In the genomic region with DNA sequence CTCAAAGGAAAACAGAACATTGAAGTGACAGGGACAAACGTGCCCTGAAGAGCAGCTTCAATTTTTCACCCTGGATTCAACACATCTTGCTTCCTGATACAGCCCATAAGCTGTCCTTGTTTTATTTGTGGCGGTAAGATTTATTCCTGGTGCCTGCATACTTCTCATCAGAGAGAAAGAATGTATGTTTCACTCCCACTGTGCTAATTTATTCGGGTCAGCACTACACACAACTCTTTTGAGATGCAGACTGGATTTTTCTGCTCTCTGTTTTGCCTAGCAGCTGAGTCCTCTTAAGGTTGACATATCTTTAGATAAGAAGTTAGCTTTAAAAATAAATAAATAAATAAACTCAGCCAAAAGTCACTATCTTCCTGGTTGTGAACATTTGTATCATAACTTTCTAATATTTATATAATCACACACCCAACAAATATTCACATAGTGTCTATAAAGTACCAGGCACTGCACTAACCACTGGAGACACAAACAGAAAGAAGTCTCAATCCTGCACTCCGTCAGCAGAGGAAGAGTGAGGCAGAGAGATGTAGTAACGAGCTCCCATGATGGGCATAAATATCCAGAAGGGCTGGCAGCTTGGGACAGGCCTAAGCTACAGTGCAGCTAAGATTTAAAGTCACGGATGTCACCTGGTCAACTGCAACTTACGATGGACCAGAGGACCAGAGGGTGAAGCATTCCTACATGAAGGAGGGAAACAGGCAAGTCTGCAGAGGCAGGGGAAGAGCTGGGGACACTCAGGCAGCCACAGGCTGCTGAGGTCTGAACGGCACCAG, we compare ENCODE assay signal across 24 mouse cellular contexts. TPM values are rescaled to one million over a fixed set of nuclear protein-coding genes. Genes with fewer than 3 reads are reported as not detected.
A peak's percentile ranks its signal among the peaks of the same experiment; 100 is the strongest.
DNase-seq lines count a peak whose midpoint lies in the region; ATAC-seq lines count a peak whose summit lies in the region.
"Had no signal": no experiment of that assay in that cellular context is flagged by ENCODE, and none has a peak within 500 bp of the region (broad histone marks: within the 10 kb centered on the region; RNA-seq: fewer than 3 reads in every experiment).

No protein-coding gene starts in this region.

- no peak for DNase-seq in heart, adult 18-20 months
- DNase-seq in kidney, adult 18-20 months, result no peak
- DNase-seq in neural tube, embryonic 11.5 days (ENCODE audit: low spot score), result no peak
- no peak for DNase-seq in liver
- DNase-seq: adrenal gland, adult 8-10 months; cerebellum, adult 11-12 months; cerebellum, postnatal 10 days; kidney, adult 2 months; layer of hippocampus, adult 9-11 months; lung, postnatal 4 days; right cerebral cortex, postnatal 14 days; thymus, adult 2 months; thymus, postnatal 4 days had no signal

- H3K4me2 ChIP-seq in heart, embryonic 14.5 days (ENCODE audit: low read length), result no peak overlapping the region
- no peak overlapping the region; the same call in 1 of the 2 replicates for H3K4me2 ChIP-seq in kidney, embryonic 16.5 days (replicated peaks; ENCODE audit: low read depth, low read length)
- no peak overlapping the region for H3K4me2 ChIP-seq in neural tube, embryonic 11.5 days (ENCODE audit: low read depth)
- no peak overlapping the region for H3K4me2 ChIP-seq in neural tube, embryonic 15.5 days
- H3K4me2 ChIP-seq: embryonic facial prominence, embryonic 12.5 days; forebrain, embryonic 13.5 days; heart, embryonic 15.5 days had no signal

- no peaks in the 10 kb centered on the region for H3K9me3 ChIP-seq in heart, embryonic 14.5 days (ENCODE audit: control insufficient read depth, low read length)
- H3K9me3 ChIP-seq in kidney, embryonic 16.5 days (ENCODE audit: low read length), result no peaks in the 10 kb centered on the region
- no peaks in the 10 kb centered on the region for H3K9me3 ChIP-seq in neural tube, embryonic 11.5 days (ENCODE audit: control insufficient read depth, low read length)
- H3K9me3 ChIP-seq in neural tube, embryonic 15.5 days (replicated peaks), result no peaks in the 10 kb centered on the region
- H3K9me3 ChIP-seq: embryonic facial prominence, embryonic 12.5 days; forebrain, embryonic 13.5 days; heart, embryonic 15.5 days had no signal

- H3K27ac ChIP-seq in heart, embryonic 14.5 days (replicated peaks in 1 of 2; ENCODE audit: control insufficient read depth in 1 of 2, insufficient read depth in 1 of 2, low read depth in 2 of 2, low read length in 2 of 2), result peak overlapping the region; percentile 29 to 30; a peak in 2 of 4 replicates
- H3K27ac ChIP-seq in kidney, embryonic 16.5 days (ENCODE audit: low read length), result peak overlapping the region; percentile 57
- H3K27ac ChIP-seq in neural tube, embryonic 11.5 days (ENCODE audit: low read depth, low read length), result peak overlapping the region; percentile 11; the same call in 1 of the 2 replicates
- H3K27ac ChIP-seq in neural tube, embryonic 15.5 days (replicated peaks), result no peak overlapping the region
- H3K27ac ChIP-seq: embryonic facial prominence, embryonic 12.5 days; forebrain, embryonic 13.5 days; heart, embryonic 15.5 days; left cerebral cortex, adult 2 months; stomach, postnatal 0 days had no signal

- H3K27me3 ChIP-seq in heart, embryonic 14.5 days (ENCODE audit: control insufficient read depth, insufficient read depth, low read length), result no peaks in the 10 kb centered on the region
- H3K27me3 ChIP-seq in kidney, embryonic 16.5 days (ENCODE audit: insufficient read depth, low read length), result no peaks in the 10 kb centered on the region
- H3K27me3 ChIP-seq in neural tube, embryonic 11.5 days (ENCODE audit: control insufficient read depth, insufficient read depth, low read length), result no peaks in the 10 kb centered on the region
- H3K27me3 ChIP-seq in neural tube, embryonic 15.5 days (replicated peaks), result no peaks in the 10 kb centered on the region
- H3K27me3 ChIP-seq: embryonic facial prominence, embryonic 12.5 days; forebrain, embryonic 13.5 days; heart, embryonic 15.5 days had no signal

- peaks cover 14 to 55% of the 10 kb centered on the region in 2 experiments for H3K4me1 ChIP-seq in heart, embryonic 14.5 days (ENCODE audit: control insufficient read depth in 2 of 2, insufficient read depth in 2 of 2, low read length in 2 of 2)
- peaks cover 39% of the 10 kb centered on the region for H3K4me1 ChIP-seq in kidney, embryonic 16.5 days (ENCODE audit: insufficient read depth, low read length)
- peaks cover 13% of the 10 kb centered on the region for H3K4me1 ChIP-seq in neural tube, embryonic 11.5 days (ENCODE audit: control insufficient read depth, insufficient read depth, low read length)
- H3K4me1 ChIP-seq in neural tube, embryonic 15.5 days, result peaks cover 16% of the 10 kb centered on the region

- peak overlapping the region; percentile 5; the same call in 1 of the 2 replicates for H3K9ac ChIP-seq in heart, embryonic 14.5 days (ENCODE audit: low read length)
- H3K9ac ChIP-seq in kidney, embryonic 16.5 days (replicated peaks; ENCODE audit: low read length), result no peak overlapping the region
- no peak overlapping the region for H3K9ac ChIP-seq in neural tube, embryonic 11.5 days (ENCODE audit: low read length)
- no peak overlapping the region for H3K9ac ChIP-seq in neural tube, embryonic 15.5 days (replicated peaks)
- H3K9ac ChIP-seq: embryonic facial prominence, embryonic 12.5 days; forebrain, embryonic 13.5 days; heart, embryonic 15.5 days had no signal

- H3K36me3 ChIP-seq in heart, embryonic 14.5 days (ENCODE audit: control insufficient read depth, insufficient read depth, low read length), result peaks cover 18% of the 10 kb centered on the region
- no peaks in the 10 kb centered on the region for H3K36me3 ChIP-seq in kidney, embryonic 16.5 days (ENCODE audit: insufficient read depth, low read length)
- H3K36me3 ChIP-seq in neural tube, embryonic 11.5 days (ENCODE audit: control insufficient read depth, insufficient read depth, low read length), result no peaks in the 10 kb centered on the region
- no peaks in the 10 kb centered on the region; the same call in 1 of the 2 replicates for H3K36me3 ChIP-seq in neural tube, embryonic 15.5 days
- H3K36me3 ChIP-seq: embryonic facial prominence, embryonic 12.5 days; heart, embryonic 15.5 days had no signal

- H3K4me3 ChIP-seq in heart, embryonic 14.5 days (ENCODE audit: control insufficient read depth in 1 of 2, insufficient read depth in 1 of 2, low read depth in 1 of 2, low read length in 2 of 2), result no peak overlapping the region
- no peak overlapping the region for H3K4me3 ChIP-seq in kidney, embryonic 16.5 days (ENCODE audit: low read length)
- no peak overlapping the region for H3K4me3 ChIP-seq in neural tube, embryonic 11.5 days (ENCODE audit: low read depth, low read length)
- H3K4me3 ChIP-seq in neural tube, embryonic 15.5 days (replicated peaks), result no peak overlapping the region
- H3K4me3 ChIP-seq: embryonic facial prominence, embryonic 12.5 days; forebrain, embryonic 13.5 days; heart, embryonic 15.5 days; left cerebral cortex, adult 2 months had no signal

- 44% methylated on average over 8 of the region's 8 CpGs for WGBS in heart, embryonic 14.5 days
- 23% methylated on average over 8 of the region's 8 CpGs for WGBS in kidney, embryonic 16.5 days
- WGBS in neural tube, embryonic 11.5 days, result 41% methylated on average over 8 of the region's 8 CpGs
- 26% methylated on average over 8 of the region's 8 CpGs for WGBS in neural tube, embryonic 15.5 days

- no peak for ATAC-seq in heart, embryonic 14.5 days (ENCODE audit: insufficient number of reproducible peaks, insufficient read depth, low FRiP score, low read depth)
- peak; percentile 80 for ATAC-seq in kidney, embryonic 16.5 days (ENCODE audit: low FRiP score, low TSS enrichment)
- ATAC-seq in neural tube, embryonic 11.5 days (ENCODE audit: insufficient read depth, low FRiP score, low TSS enrichment), result peak; percentile 27; the same call in 1 of the 2 replicates
- ATAC-seq in neural tube, embryonic 15.5 days (ENCODE audit: low FRiP score), result no peak
- ATAC-seq: forebrain, embryonic 13.5 days had no signal

RNA-seq across cellular contexts. Expression of a gene that starts 9.4 kb away (rescaled TPM):
- polyA plus RNA-seq in heart, embryonic 14.5 days (2014; fragmentation: Nextera tagmentation; extraction: Ambion mirVana), result 0.22 TPM in 1 of 2 replicates, not detected in the other
- under 1 TPM in 1 of 2 experiments, not detected in 1; 0.22 TPM for total RNA-seq in heart, adult 18-20 months (2021)
- 1.9 and 2.4 TPM in 2 replicates for polyA plus RNA-seq in kidney, embryonic 16.5 days (2015; fragmentation: Nextera tagmentation; extraction: Ambion mirVana)
- not detected in 2 replicates for polyA plus RNA-seq in neural tube, embryonic 11.5 days (2014; fragmentation: Nextera tagmentation; extraction: Ambion mirVana)
- polyA plus RNA-seq in neural tube, embryonic 15.5 days (2015; fragmentation: Nextera tagmentation; extraction: Ambion mirVana), result 0.42 and 1.2 TPM in 2 replicates
- total RNA-seq: hematopoietic stem cell, adult 5-6 weeks; MEL; midbrain, postnatal 0 days had no signal
- polyA plus RNA-seq: kidney, adult 2 months had no signal

RNA-seq across cellular contexts. Expression of a gene that starts 9.9 kb away (rescaled TPM):
- 20.6 and 21.4 TPM in 2 replicates for polyA plus RNA-seq in heart, embryonic 14.5 days (2014; fragmentation: Nextera tagmentation; extraction: Ambion mirVana)
- total RNA-seq in heart, adult 18-20 months (2021), result 10 to 100 TPM; 35.5 to 36.3 TPM
- polyA plus RNA-seq in kidney, embryonic 16.5 days (2015; fragmentation: Nextera tagmentation; extraction: Ambion mirVana), result 7.0 and 9.7 TPM in 2 replicates
- polyA plus RNA-seq in neural tube, embryonic 11.5 days (2014; fragmentation: Nextera tagmentation; extraction: Ambion mirVana), result 7.7 and 9.1 TPM in 2 replicates
- polyA plus RNA-seq in neural tube, embryonic 15.5 days (2015; fragmentation: Nextera tagmentation; extraction: Ambion mirVana), result 9.1 and 10.6 TPM in 2 replicates

Comparison
In these comparisons a context has a peak if more than half of its experiments do, and no peak if none do; other contexts are left out.
1. ATAC-seq: peak in kidney, embryonic 16.5 days (single experiment) and neural tube, embryonic 11.5 days (single experiment); none in heart, embryonic 14.5 days (single experiment) and neural tube, embryonic 15.5 days (single experiment).